Mouse (Mus musculus) kidney, adult 2 months (tissue): Measurements from ENCODE around the gene Lrrc58.

Source experiments
- CTCF ChIP-seq: fragments of 200-500 bp; conservative IDR thresholded peaks from 2 replicates; pipeline ENCODE4 v1.5.1; 2011; ENCODE audit warnings: low read depth, mild to moderate bottlenecking, control low read depth, low read length, moderate library complexity, mixed read lengths; ENCODE audit not compliant: insufficient read depth, insufficient read length
- POLR2A ChIP-seq: fragments of 200-500 bp; IDR thresholded peaks from one replicate; pipeline ENCODE4 v1.6.1; 2011; ENCODE audit warnings: low read depth, low read length, control low read depth

- no peak for TF ChIP-seq CTCF
- TF ChIP-seq POLR2A = no peak
Measured at GRCm38 (mm10) chr16:37877406-37877805, 9.2 kb downstream of the Lrrc58 start.
